ENCODE assay signal across 8 mouse cellular contexts in the genomic region with DNA sequence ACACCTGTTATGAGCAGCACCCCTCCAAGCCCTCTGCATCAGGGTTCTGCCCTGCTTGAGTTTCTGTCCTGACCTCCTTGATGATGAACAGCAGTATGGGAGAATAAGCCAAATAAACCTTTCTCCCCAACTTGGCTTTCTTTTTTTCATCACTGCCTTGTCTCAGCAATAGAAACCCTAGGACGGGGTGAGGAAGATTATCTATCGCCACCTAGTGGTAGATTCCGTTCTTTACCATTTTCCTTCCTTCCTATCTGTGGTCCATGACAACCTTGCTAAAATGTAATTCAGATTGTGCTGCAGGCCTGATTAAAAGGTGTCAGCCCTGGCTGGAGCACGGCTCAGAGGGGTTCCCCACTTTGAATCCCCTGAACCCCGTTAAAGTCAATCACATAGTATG. TPM values are rescaled to one million over a fixed set of nuclear protein-coding genes. Genes with fewer than 3 reads are reported as not detected.
DNase-seq lines count a peak whose midpoint lies in the region; ATAC-seq and TF ChIP-seq lines count a peak whose summit lies in the region.

No protein-coding gene starts in this region.

- no peak for TF ChIP-seq EP300 in stomach, postnatal 0 days (optimal IDR thresholded peaks at IDR 0.05)

- intact Hi-C loops in left cerebral cortex, adult 2 months (cut with DNase I) = loop anchor here (5.0 kb wide), 3 partner anchors 35 to 290 kb away; partner anchors contain the start of gene Atg2b
- intact Hi-C loops in left cerebral cortex, postnatal 4 days (cut with DNase I) = loop anchor here (10.0 kb wide), 2 partner anchors 98 to 208 kb away; no protein-coding TSS in a partner anchor

- ATAC-seq in G1E (ENCODE audit: extremely low read depth, insufficient number of reproducible peaks, low FRiP score, poor library complexity, severe bottlenecking) = peak; percentile 55; the same call in 1 of the 2 replicates
- ATAC-seq in hematopoietic stem cell, adult 5-6 weeks (replicated peaks in 1 of 2; ENCODE audit: insufficient read depth in 1 of 2, low FRiP score in 2 of 2, low TSS enrichment in 1 of 2, low read depth in 1 of 2, poor library complexity in 2 of 2, severe bottlenecking in 2 of 2) = peak; percentile 47 to 66
- ATAC-seq in stomach, postnatal 0 days (ENCODE audit: low FRiP score, low TSS enrichment) = 0 out of 2 replicates have a peak, but pooled peaks have one; percentile 37

- no peak overlapping the region for H3K4me2 ChIP-seq in stomach, postnatal 0 days (replicated peaks; ENCODE audit: low read depth)

- 0 out of 2 replicates have a peak, but pooled peaks cover 2% of the 10 kb centered on the region for H3K9me3 ChIP-seq in G1E (replicated peaks)
- H3K9me3 ChIP-seq in stomach, postnatal 0 days (ENCODE audit: control insufficient read depth, low read length) = no peaks in the 10 kb centered on the region

- peaks cover 27% of the 10 kb centered on the region for H3K27me3 ChIP-seq in G1E (ENCODE audit: insufficient read depth, low read length)
- H3K27me3 ChIP-seq in stomach, postnatal 0 days (ENCODE audit: control insufficient read depth, insufficient read depth, low read length) = no peaks in the 10 kb centered on the region

- H3K36me3 ChIP-seq in G1E (replicated peaks) = no peaks in the 10 kb centered on the region
- H3K36me3 ChIP-seq in stomach, postnatal 0 days (ENCODE audit: control insufficient read depth, insufficient read depth, low read length) = no peaks in the 10 kb centered on the region

- no peak for DNase-seq in left cerebral cortex, adult 2 months (ENCODE audit: extremely low spot score in 1 of 2, low spot score in 2 of 2)
- no peak for DNase-seq in left cerebral cortex, postnatal 4 days
- DNase-seq in G1E (ENCODE audit: low spot score) = peak; percentile 68
- peak; percentile 70 for DNase-seq in c-Kit-positive CD71-positive TER-119-negative erythroid progenitor cells, embryonic 14.5 days (ENCODE audit: low read depth)
- peak; percentile 33 for DNase-seq in lung, postnatal 25 days (ENCODE audit: low spot score)
- DNase-seq in stomach, postnatal 0 days (ENCODE audit: low spot score) = no peak
- no peak for DNase-seq in gastrocnemius, postnatal 10 days

- H3K4me1 ChIP-seq in G1E (ENCODE audit: insufficient read depth, low read depth, low read length) = peaks cover 63% of the 10 kb centered on the region
- H3K4me1 ChIP-seq in stomach, postnatal 0 days (replicated peaks; ENCODE audit: control insufficient read depth, insufficient read depth) = no peaks in the 10 kb centered on the region

- no peak overlapping the region for H3K4me3 ChIP-seq in left cerebral cortex, adult 2 months
- H3K4me3 ChIP-seq in G1E (ENCODE audit: low read depth, low read length) = no peak overlapping the region
- H3K4me3 ChIP-seq in stomach, postnatal 0 days (ENCODE audit: low read depth, low read length) = no peak overlapping the region

- no peak overlapping the region for H3K9ac ChIP-seq in stomach, postnatal 0 days (ENCODE audit: low read length)

- 3% methylated on average over 5 of the region's 5 CpGs for WGBS in stomach, postnatal 0 days

- TF ChIP-seq CTCF in left cerebral cortex, adult 2 months (IDR thresholded peaks at IDR 0.05) = peak; percentile 76
- TF ChIP-seq CTCF in G1E (IDR thresholded peaks at IDR 0.05; ENCODE audit: low read depth, low read length) = peak; percentile 83
- TF ChIP-seq CTCF in stomach, postnatal 0 days (IDR thresholded peaks at IDR 0.05; ENCODE audit: low read depth) = peak; percentile 86

- no peak overlapping the region for H3K27ac ChIP-seq in left cerebral cortex, adult 2 months
- H3K27ac ChIP-seq in stomach, postnatal 0 days (replicated peaks) = no peak overlapping the region

RNA-seq across cellular contexts. Expression of gene Ak7, which starts 16.9 kb away (rescaled TPM):
- under 1 TPM; 0.25 to 0.68 TPM for total RNA-seq in left cerebral cortex, adult 2 months (2021)
- total RNA-seq in left cerebral cortex, postnatal 4 days (2021) = 1 to 10 TPM; 1.4 TPM
- total RNA-seq in G1E (2014; fragmentation: Nextera tagmentation) (1.4 and 3.7 TPM in 2 replicates), G1E (2017) (0.23 and 0.44 TPM in 2 replicates)
- polyA plus RNA-seq in G1E (2012) = 0.18 and 0.19 TPM in 2 replicates
- 0.38 TPM in 1 of 2 replicates, not detected in the other for total RNA-seq in hematopoietic stem cell, adult 5-6 weeks (2017)
- 0.08 and 0.12 TPM in 2 replicates for polyA plus RNA-seq in stomach, postnatal 0 days (2015; fragmentation: Nextera tagmentation; extraction: Ambion mirVana)
- not detected for total RNA-seq in gastrocnemius, postnatal 10 days (2021)

RNA-seq across cellular contexts. Expression of gene Atg2b, which starts 37.6 kb away (rescaled TPM):
- 10 to 100 TPM; 50.1 to 50.3 TPM for total RNA-seq in left cerebral cortex, adult 2 months (2021)
- 10 to 100 TPM; 38.5 to 39.3 TPM for total RNA-seq in left cerebral cortex, postnatal 4 days (2021)
- total RNA-seq in G1E (2014; fragmentation: Nextera tagmentation) (128 and 135 TPM in 2 replicates), G1E (2017) (59.3 and 62.0 TPM in 2 replicates)
- polyA plus RNA-seq in G1E (2012) = 21.1 and 22.0 TPM in 2 replicates
- total RNA-seq in hematopoietic stem cell, adult 5-6 weeks (2017) = 24.3 and 32.7 TPM in 2 replicates
- 4.4 and 5.3 TPM in 2 replicates for polyA plus RNA-seq in stomach, postnatal 0 days (2015; fragmentation: Nextera tagmentation; extraction: Ambion mirVana)
- total RNA-seq in gastrocnemius, postnatal 10 days (2021) = 10 to 100 TPM; 14.9 to 18.7 TPM

RNA-seq across cellular contexts. Expression of gene Gskip, which starts 38.0 kb away (rescaled TPM):
- 10 to 100 TPM; 26.0 to 26.2 TPM for total RNA-seq in left cerebral cortex, adult 2 months (2021)
- 10 to 100 TPM; 14.2 to 14.4 TPM for total RNA-seq in left cerebral cortex, postnatal 4 days (2021)
- total RNA-seq in G1E (2014; fragmentation: Nextera tagmentation) (34.6 and 37.2 TPM in 2 replicates), G1E (2017) (37.2 and 38.9 TPM in 2 replicates)
- polyA plus RNA-seq in G1E (2012) = 2.9 and 3.3 TPM in 2 replicates
- 12.4 and 16.9 TPM in 2 replicates for total RNA-seq in hematopoietic stem cell, adult 5-6 weeks (2017)
- 30.6 and 31.6 TPM in 2 replicates for polyA plus RNA-seq in stomach, postnatal 0 days (2015; fragmentation: Nextera tagmentation; extraction: Ambion mirVana)
- 1 to 10 TPM; 6.6 to 7.7 TPM for total RNA-seq in gastrocnemius, postnatal 10 days (2021)

Comparison
In these comparisons a context has a peak if more than half of its experiments do, and no peak if none do; other contexts are left out.
1. DNase-seq: peak in G1E (single experiment), c-Kit-positive CD71-positive TER-119-negative erythroid progenitor cells, embryonic 14.5 days (single experiment) and lung, postnatal 25 days (single experiment); none in left cerebral cortex, adult 2 months (0 of 2), left cerebral cortex, postnatal 4 days (single experiment), stomach, postnatal 0 days (single experiment) and gastrocnemius, postnatal 10 days (single experiment).
2. Peak in every context shown above with its lines, with median percentiles within 50 percentile points of each other: CTCF ChIP-seq and ATAC-seq.